Mouse (Mus musculus) kidney, adult 2 months (tissue): ENCODE results near the gene Gm13288. TPM values are rescaled to one million over a fixed set of nuclear protein-coding genes. Genes with fewer than 3 reads are reported as not detected.
A peak's percentile ranks its signal among the peaks of the same experiment; 100 is the strongest.
"Not testable (repeated sequence)": the region's sequence is repeated elsewhere in the genome, so short reads cannot be mapped to it uniquely, and the experiment has no call there.

Experiments
- DNase-seq: peaks from one replicate; pipeline ENCODE4 v3.0.0; 2021
- H3K27ac ChIP-seq: fragments of 200-500 bp; 2 replicates; pipeline ENCODE4 v1.5.1; 2012; ENCODE audit warnings: low read depth, low read length, control low read depth, inconsistent platforms; ENCODE audit not compliant: insufficient read depth
- H3K27me3 ChIP-seq: fragments of 200-500 bp; replicated peaks from 2 replicates; pipeline ENCODE4 v1.6.1; 2012; ENCODE audit warnings: mild to moderate bottlenecking, moderate library complexity, low read length, inconsistent platforms; ENCODE audit not compliant: control insufficient read depth, insufficient read depth
- H3K36me3 ChIP-seq: fragments of 200-500 bp; 2 replicates; pipeline ENCODE4 v1.6.1; 2012; ENCODE audit warnings: mild to moderate bottlenecking, moderate library complexity, low read length, inconsistent platforms; ENCODE audit not compliant: control insufficient read depth, insufficient read depth
- H3K4me1 ChIP-seq: fragments of 200-500 bp; 2 replicates; pipeline ENCODE4 v1.6.1; 2011; ENCODE audit warnings: low read length; ENCODE audit not compliant: control insufficient read depth, insufficient read depth
- H3K4me3 ChIP-seq: fragments of 200-500 bp; 2 replicates; pipeline ENCODE4 v1.5.1; 2011; ENCODE audit warnings: mild to moderate bottlenecking, low read depth, low read length, control low read depth; ENCODE audit not compliant: insufficient read depth
- CTCF ChIP-seq: fragments of 200-500 bp; conservative IDR thresholded peaks from 2 replicates; pipeline ENCODE4 v1.5.1; 2011; ENCODE audit warnings: low read depth, mild to moderate bottlenecking, control low read depth, low read length, moderate library complexity, mixed read lengths; ENCODE audit not compliant: insufficient read depth, insufficient read length
- POLR2A ChIP-seq: fragments of 200-500 bp; IDR thresholded peaks from one replicate; pipeline ENCODE4 v1.6.1; 2011; ENCODE audit warnings: low read depth, low read length, control low read depth
- WGBS: fragments of 180-500 bp; shearing (Covaris S2); methylation state at CpG from one replicate; pipeline ENCODE4 v1.1.7; 2018; 5-methylcytosine and 5-hydroxymethylcytosine counted together
- polyA plus RNA-seq: library from polyadenylated mRNA; depleted of rRNA; stranded (reverse); fragments of >200 nt; gene quantifications from 2 replicates; pipeline ENCODE4 v1.2.3, GENCODE M21; 2012

The Gm13288 gene
- polyA plus RNA-seq, 1 experiment = not detected

GRCm38 (mm10) chr4:88819659-88820058 is 14.3 kb downstream of the Gm13288 start, which contains the start of gene Ifna11:
Gene Ifna11, plus strand, starts transcription at chr4:88819959.
- H3K36me3 ChIP-seq = no peaks in the 10 kb centered on the region
- no peaks in the 10 kb centered on the region for H3K27me3 ChIP-seq
- H3K27ac ChIP-seq = no peak within 1 kb of the TSS
- H3K4me3 ChIP-seq = no peak within 1 kb of the TSS
- TF ChIP-seq CTCF (no peak), POLR2A (no peak)
- H3K4me1 ChIP-seq = no peaks in the 10 kb centered on the region
- DNase-seq = no peak
- 76% methylated on average over 1 of the region's 1 CpGs for WGBS

- TF ChIP-seq CTCF (no peak), POLR2A (no peak)
- 26% methylated on average over 4 of the region's 4 CpGs for WGBS
- Histone ChIP-seq H3K27ac (no peak overlapping the region), H3K36me3 (no peaks in the 10 kb centered on the region), H3K4me1 (no peaks in the 10 kb centered on the region), H3K4me3 (no peak overlapping the region), H3K27me3 (no peaks in the 10 kb centered on the region)
- DNase-seq = peak; percentile 9
Measured at GRCm38 (mm10) chr4:88822995-88823394, 17.7 kb downstream of the Gm13288 start.

- H3K4me1 ChIP-seq, DNase-seq, H3K27ac ChIP-seq, H3K36me3 ChIP-seq, H3K4me3 ChIP-seq, H3K27me3 ChIP-seq: not testable (repeated sequence)
Measured at GRCm38 (mm10) chr4:88827116-88827515, 21.8 kb downstream of the Gm13288 start, which contains the start of gene Ifna6. Gene Ifna6, plus strand, starts transcription at chr4:88827416.

- 16% methylated on average over 4 of the region's 4 CpGs for WGBS
- no peak overlapping the region for H3K27ac ChIP-seq
- H3K27me3 ChIP-seq = no peaks in the 10 kb centered on the region
- peak; percentile 27 for DNase-seq
- H3K4me1 ChIP-seq = no peaks in the 10 kb centered on the region
- 0 out of 2 replicates have a peak, but pooled peaks have one; percentile 7 for TF ChIP-seq CTCF
- TF ChIP-seq POLR2A = no peak
- H3K4me3 ChIP-seq = no peak overlapping the region
- no peaks in the 10 kb centered on the region for H3K36me3 ChIP-seq
Measured at GRCm38 (mm10) chr4:88830523-88830922, 25.2 kb downstream of the Gm13288 start.

- H3K4me1 ChIP-seq, DNase-seq, H3K27me3 ChIP-seq, H3K27ac ChIP-seq, H3K36me3 ChIP-seq, H3K4me3 ChIP-seq: not testable (repeated sequence)
- 83% methylated on average over 1 of the region's 1 CpGs for WGBS
Measured at GRCm38 (mm10) chr4:88835225-88835624, 29.9 kb downstream of the Gm13288 start, which contains the start of gene Ifna5. Gene Ifna5, plus strand, starts transcription at chr4:88835525.

GRCm38 (mm10) chr4:88838828-88839227 is 33.5 kb downstream of the Gm13288 start:
- WGBS = 32% methylated on average over 3 of the region's 3 CpGs
- DNase-seq = peak; percentile 5

GRCm38 (mm10) chr4:88840058-88840457 is 34.7 kb downstream of the Gm13288 start:
- no peak overlapping the region for H3K4me3 ChIP-seq
- no peaks in the 10 kb centered on the region for H3K4me1 ChIP-seq
- TF ChIP-seq POLR2A (no peak), CTCF (no peak)
- 62% methylated on average over 3 of the region's 3 CpGs for WGBS
- H3K36me3 ChIP-seq = no peaks in the 10 kb centered on the region
- DNase-seq = no peak
- H3K27me3 ChIP-seq = no peaks in the 10 kb centered on the region
- no peak overlapping the region for H3K27ac ChIP-seq

More at GRCm38 (mm10) chr4:88838828-88839227, 33.5 kb downstream of the Gm13288 start:
- no peak overlapping the region for H3K4me3 ChIP-seq
- no peaks in the 10 kb centered on the region for H3K4me1 ChIP-seq
- no peaks in the 10 kb centered on the region for H3K27me3 ChIP-seq
- no peak for TF ChIP-seq CTCF
- TF ChIP-seq POLR2A = no peak
- H3K27ac ChIP-seq = no peak overlapping the region
- no peaks in the 10 kb centered on the region for H3K36me3 ChIP-seq

- Histone ChIP-seq H3K4me1 (no peaks in the 10 kb centered on the region), H3K4me3 (no peak within 1 kb of the TSS), H3K27me3 (no peaks in the 10 kb centered on the region), H3K36me3 (no peaks in the 10 kb centered on the region), H3K27ac (no peak within 1 kb of the TSS)
- WGBS = 62% methylated on average over 2 of the region's 2 CpGs
- DNase-seq = no peak
- TF ChIP-seq CTCF (no peak), POLR2A (no peak)
Measured at GRCm38 (mm10) chr4:88841438-88841911, 36.1 kb downstream of the Gm13288 start, which contains the start of gene Ifna4. Gene Ifna4, plus strand, starts transcription at chr4:88841861.
